Mouse (Mus musculus): ENCODE data around the gene Hoxa10. TPM values are rescaled to one million over a fixed set of nuclear protein-coding genes. Genes with fewer than 3 reads are reported as not detected.

Hoxa10 gene
- polyA plus RNA-seq, 1 experiment: not detected

DNA sequence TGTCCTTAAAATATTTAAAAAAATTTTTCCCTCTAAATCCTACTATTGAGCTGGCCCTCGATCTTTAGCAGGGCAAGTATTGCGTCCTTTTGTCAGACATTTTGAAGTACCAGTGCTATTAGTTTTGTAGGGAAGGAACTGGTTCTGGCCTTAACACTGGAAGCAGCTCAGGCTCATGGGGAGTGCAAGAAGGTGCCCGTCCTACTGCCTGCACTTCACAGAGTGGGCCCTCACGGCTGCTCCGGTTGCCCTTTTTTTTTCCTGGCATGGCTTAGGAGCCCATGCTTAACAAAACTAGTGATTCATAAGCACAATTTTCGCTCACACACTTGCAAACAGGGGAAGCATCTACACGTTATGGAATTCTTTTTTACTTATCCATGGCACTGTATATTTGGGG lies 1.7 kb downstream of the Hoxa10 start:
- no peak for TF ChIP-seq CTCF (IDR thresholded peaks at IDR 0.05; ENCODE audit: extremely low read depth, insufficient read depth, insufficient read length, insufficient replicate concordance)
- TF ChIP-seq POLR2A (IDR thresholded peaks at IDR 0.05; ENCODE audit: low read depth, low read length): no peak
- no peak for DNase-seq (ENCODE audit: low read depth in 1 of 2, low spot score in 2 of 2)
- H3K4me1 ChIP-seq (ENCODE audit: control insufficient read depth, insufficient read depth, insufficient read length): peaks cover 5% of the 10 kb centered on the region; the same call in 1 of the 2 replicates
- 29% methylated on average over 7 of the region's 7 CpGs for WGBS
- H3K4me3 ChIP-seq (ENCODE audit: extremely low read depth, insufficient read depth, insufficient read length): no peak overlapping the region
- peaks cover 45% of the 10 kb centered on the region for H3K27me3 ChIP-seq (ENCODE audit: control insufficient read depth, insufficient read depth, low read length)
- H3K36me3 ChIP-seq (ENCODE audit: control insufficient read depth, insufficient read depth, low read length): no peaks in the 10 kb centered on the region
- H3K27ac ChIP-seq (ENCODE audit: insufficient read depth, low read length): no peak overlapping the region

DNA sequence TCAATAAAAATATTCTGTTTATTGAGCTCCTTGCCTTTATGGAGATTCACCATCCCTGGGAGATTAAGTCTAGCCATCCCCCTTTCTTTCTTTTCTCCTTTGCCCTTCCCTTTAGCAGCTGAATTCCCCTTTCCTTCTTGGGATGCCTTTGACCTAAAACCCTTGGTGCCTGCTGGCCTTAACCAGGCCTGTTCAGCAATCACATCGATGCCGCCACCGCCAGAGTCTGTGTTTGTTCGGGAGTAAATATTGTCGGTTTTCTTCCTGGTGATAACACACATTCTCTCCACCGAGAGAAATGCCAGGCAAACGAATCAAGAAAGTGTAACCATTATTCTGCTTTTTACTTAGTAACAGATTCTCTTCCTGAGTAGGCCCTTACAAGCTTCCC lies 2.5 kb downstream of the Hoxa10 start:
- no peak overlapping the region for H3K27ac ChIP-seq (ENCODE audit: insufficient read depth, low read length)
- H3K27me3 ChIP-seq (ENCODE audit: control insufficient read depth, insufficient read depth, low read length): peaks cover 44% of the 10 kb centered on the region
- H3K36me3 ChIP-seq (ENCODE audit: control insufficient read depth, insufficient read depth, low read length): no peaks in the 10 kb centered on the region
- no peak for DNase-seq (ENCODE audit: low read depth in 1 of 2, low spot score in 2 of 2)
- H3K4me3 ChIP-seq (ENCODE audit: extremely low read depth, insufficient read depth, insufficient read length): no peak overlapping the region
- no peak for TF ChIP-seq POLR2A (IDR thresholded peaks at IDR 0.05; ENCODE audit: low read depth, low read length)
- no peak for TF ChIP-seq CTCF (IDR thresholded peaks at IDR 0.05; ENCODE audit: extremely low read depth, insufficient read depth, insufficient read length, insufficient replicate concordance)
- 49% methylated on average over 7 of the region's 7 CpGs for WGBS
- H3K4me1 ChIP-seq (ENCODE audit: control insufficient read depth, insufficient read depth, insufficient read length): peaks cover 7% of the 10 kb centered on the region; the same call in 1 of the 2 replicates

DNA sequence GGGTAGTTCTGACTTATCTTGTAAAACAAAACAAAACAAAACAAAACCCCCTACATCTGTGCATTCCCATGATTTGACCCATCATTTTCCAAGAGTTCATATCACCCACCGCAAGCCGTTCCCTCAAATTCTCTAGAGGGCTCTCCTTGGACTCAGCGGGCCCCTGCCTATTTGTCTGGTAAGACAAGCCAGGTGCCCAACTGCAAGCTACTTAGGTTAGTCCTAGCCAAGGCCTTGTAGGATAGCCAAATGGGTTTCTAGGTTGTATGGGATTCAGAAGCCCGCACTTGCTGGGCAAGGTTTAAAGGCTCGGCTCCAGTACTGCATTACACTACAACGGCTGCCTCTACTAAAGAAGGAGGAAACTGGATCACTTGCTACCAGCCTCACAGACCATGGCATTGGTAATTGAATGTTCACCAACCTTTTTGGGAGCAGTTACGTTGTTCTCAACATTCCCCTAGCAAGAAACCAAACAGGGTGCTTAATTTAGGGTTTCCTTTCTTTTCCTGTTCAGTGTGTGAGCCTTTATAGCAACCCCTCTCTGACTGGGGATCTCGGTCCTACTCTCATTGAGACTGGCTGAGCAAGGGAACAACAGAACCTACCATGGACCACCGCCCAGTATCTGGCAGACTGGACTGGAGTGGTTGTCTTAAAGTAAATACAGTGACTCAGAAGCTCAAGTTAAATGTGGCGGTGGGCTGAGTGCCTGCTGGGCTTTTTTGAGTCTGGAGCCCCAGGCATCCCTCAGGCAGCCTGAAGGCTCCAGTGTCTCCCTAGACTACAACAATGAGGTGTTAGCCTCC lies 3.1 kb downstream of the Hoxa10 start:
- DNase-seq (ENCODE audit: low read depth in 1 of 2, low spot score in 2 of 2): no peak
- Histone ChIP-seq H3K4me3 (ENCODE audit: extremely low read depth, insufficient read depth, insufficient read length) (no peak overlapping the region), H3K27me3 (ENCODE audit: control insufficient read depth, insufficient read depth, low read length) (peaks cover 49% of the 10 kb centered on the region), H3K4me1 (ENCODE audit: control insufficient read depth, insufficient read depth, insufficient read length) (peaks cover 7% of the 10 kb centered on the region), H3K36me3 (ENCODE audit: control insufficient read depth, insufficient read depth, low read length) (no peaks in the 10 kb centered on the region), H3K27ac (ENCODE audit: insufficient read depth, low read length) (no peak overlapping the region)
- WGBS: 79% methylated on average over 10 of the region's 10 CpGs
- TF ChIP-seq CTCF (IDR thresholded peaks at IDR 0.05; ENCODE audit: extremely low read depth, insufficient read depth, insufficient read length, insufficient replicate concordance) (no peak), POLR2A (IDR thresholded peaks at IDR 0.05; ENCODE audit: low read depth, low read length) (no peak)

DNA sequence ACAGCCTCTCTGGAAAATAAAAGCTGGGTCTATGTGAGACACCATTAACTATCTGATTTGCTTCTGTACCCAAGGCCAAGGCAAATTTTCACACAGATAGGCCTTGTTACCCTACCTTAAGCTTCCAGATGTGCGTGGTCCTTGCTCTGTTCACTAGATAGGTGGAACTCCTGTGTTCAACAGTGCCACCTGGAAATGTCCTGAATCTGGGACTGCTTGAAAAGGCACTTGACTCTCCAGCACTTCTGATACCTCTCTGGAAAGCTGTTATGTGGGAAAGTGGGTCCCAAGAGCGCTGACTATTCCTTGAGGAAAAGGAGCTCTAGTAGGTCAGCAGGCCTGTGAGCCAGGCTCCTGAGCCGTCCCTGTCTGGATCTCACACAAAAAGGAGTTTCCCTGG lies 3.8 kb downstream of the Hoxa10 start:
- Histone ChIP-seq H3K36me3 (ENCODE audit: control insufficient read depth, insufficient read depth, low read length) (no peaks in the 10 kb centered on the region), H3K27ac (ENCODE audit: insufficient read depth, low read length) (no peak overlapping the region), H3K4me3 (ENCODE audit: extremely low read depth, insufficient read depth, insufficient read length) (no peak overlapping the region), H3K27me3 (ENCODE audit: control insufficient read depth, insufficient read depth, low read length) (peaks cover 50% of the 10 kb centered on the region), H3K4me1 (ENCODE audit: control insufficient read depth, insufficient read depth, insufficient read length) (peaks cover 10% of the 10 kb centered on the region)
- TF ChIP-seq CTCF (IDR thresholded peaks at IDR 0.05; ENCODE audit: extremely low read depth, insufficient read depth, insufficient read length, insufficient replicate concordance) (no peak), POLR2A (IDR thresholded peaks at IDR 0.05; ENCODE audit: low read depth, low read length) (no peak)
- DNase-seq (ENCODE audit: low read depth in 1 of 2, low spot score in 2 of 2): no peak
- WGBS: 83% methylated on average over 3 of the region's 3 CpGs

DNA sequence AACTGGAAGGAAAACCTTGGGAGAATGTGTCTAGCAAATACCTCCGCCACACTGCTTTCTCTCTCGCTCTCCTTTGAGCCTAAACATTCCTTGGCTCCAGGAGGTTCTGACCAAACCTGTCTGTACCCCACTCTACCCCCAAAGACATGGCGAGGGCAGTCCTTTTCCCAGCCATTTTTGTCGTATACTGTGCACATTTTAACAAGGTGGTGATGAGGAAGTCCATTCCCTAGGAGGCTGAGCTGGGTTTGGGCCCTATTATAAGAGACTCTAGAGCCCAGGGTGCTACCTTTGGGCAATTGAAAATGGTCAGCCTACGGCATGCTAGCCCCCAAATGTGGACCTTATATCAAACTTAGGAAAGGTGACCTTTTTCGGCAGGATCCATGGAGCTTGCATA lies 4.8 kb downstream of the Hoxa10 start:
- TF ChIP-seq CTCF (IDR thresholded peaks at IDR 0.05; ENCODE audit: extremely low read depth, insufficient read depth, insufficient read length, insufficient replicate concordance) (no peak), POLR2A (IDR thresholded peaks at IDR 0.05; ENCODE audit: low read depth, low read length) (no peak)
- no peak overlapping the region for H3K27ac ChIP-seq (ENCODE audit: insufficient read depth, low read length)
- H3K4me1 ChIP-seq (ENCODE audit: control insufficient read depth, insufficient read depth, insufficient read length): peaks cover 10% of the 10 kb centered on the region
- no peaks in the 10 kb centered on the region for H3K36me3 ChIP-seq (ENCODE audit: control insufficient read depth, insufficient read depth, low read length)
- H3K4me3 ChIP-seq (ENCODE audit: extremely low read depth, insufficient read depth, insufficient read length): no peak overlapping the region
- DNase-seq (ENCODE audit: low read depth in 1 of 2, low spot score in 2 of 2): no peak
- 83% methylated on average over 6 of the region's 6 CpGs for WGBS
- H3K27me3 ChIP-seq (ENCODE audit: control insufficient read depth, insufficient read depth, low read length): peaks cover 46% of the 10 kb centered on the region

DNA sequence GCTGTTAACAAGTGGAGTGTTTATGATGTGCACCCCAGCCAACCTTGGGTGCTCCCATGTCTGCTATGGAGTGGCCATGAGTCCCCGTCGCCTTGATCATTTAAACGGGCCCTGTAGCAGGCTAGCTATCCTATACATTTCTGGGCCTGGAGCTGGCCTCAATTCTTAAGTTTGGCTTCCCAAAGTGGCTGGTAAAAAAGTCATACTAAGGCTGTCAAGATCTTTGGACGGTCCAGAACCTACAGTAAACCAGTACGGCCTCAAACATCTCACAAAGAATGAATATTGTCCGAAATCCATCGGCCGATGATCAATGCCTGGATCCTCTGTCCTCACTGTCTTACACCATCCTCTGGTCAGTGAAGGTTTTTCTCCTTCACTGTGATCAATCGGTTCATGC lies 5.4 kb downstream of the Hoxa10 start:
- no peak for DNase-seq (ENCODE audit: low read depth in 1 of 2, low spot score in 2 of 2)
- no peak for TF ChIP-seq POLR2A (IDR thresholded peaks at IDR 0.05; ENCODE audit: low read depth, low read length)
- peaks cover 46% of the 10 kb centered on the region for H3K27me3 ChIP-seq (ENCODE audit: control insufficient read depth, insufficient read depth, low read length)
- H3K4me3 ChIP-seq (ENCODE audit: extremely low read depth, insufficient read depth, insufficient read length): no peak overlapping the region
- 83% methylated on average over 9 of the region's 9 CpGs for WGBS
- no peaks in the 10 kb centered on the region for H3K36me3 ChIP-seq (ENCODE audit: control insufficient read depth, insufficient read depth, low read length)
- peaks cover 10% of the 10 kb centered on the region for H3K4me1 ChIP-seq (ENCODE audit: control insufficient read depth, insufficient read depth, insufficient read length)
- H3K27ac ChIP-seq (ENCODE audit: insufficient read depth, low read length): no peak overlapping the region

DNA sequence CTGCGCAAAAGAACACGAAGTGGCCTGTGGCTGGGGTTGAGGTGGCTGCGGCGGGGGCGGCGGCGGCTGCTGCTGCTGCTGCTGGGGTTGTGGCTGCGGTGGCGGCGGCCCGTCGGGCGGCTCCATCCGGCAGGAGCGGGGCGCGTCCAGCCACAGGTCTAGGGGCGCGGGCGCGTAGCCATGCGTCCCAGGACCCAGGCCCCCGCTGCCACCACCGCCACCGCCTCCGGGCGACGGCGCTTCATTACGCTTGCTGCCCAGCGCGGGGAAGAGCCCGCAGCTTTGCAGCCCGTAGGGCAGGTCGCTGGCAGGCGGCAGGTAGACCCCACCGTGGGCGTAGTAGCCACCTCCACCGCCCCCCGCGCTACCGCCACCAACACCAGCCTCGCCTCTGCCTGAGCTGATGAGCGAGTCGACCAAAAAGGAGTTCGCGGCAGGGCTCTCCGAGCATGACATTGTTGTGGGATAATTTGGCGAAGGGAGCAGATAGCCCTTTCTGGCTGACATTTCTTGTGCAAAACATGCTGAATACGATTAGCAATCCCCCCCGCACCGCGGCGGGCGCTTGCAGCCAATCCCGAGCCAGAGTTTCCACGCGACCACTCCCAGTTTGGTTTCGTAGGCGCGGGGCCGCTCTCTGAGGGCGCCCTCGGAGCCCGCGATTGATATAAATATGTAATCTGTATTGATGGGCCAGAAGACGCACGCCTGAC lies 6.1 kb downstream of the Hoxa10 start:
- Histone ChIP-seq H3K27me3 (ENCODE audit: control insufficient read depth, insufficient read depth, low read length) (peaks cover 48% of the 10 kb centered on the region), H3K36me3 (ENCODE audit: control insufficient read depth, insufficient read depth, low read length) (no peaks in the 10 kb centered on the region), H3K27ac (ENCODE audit: insufficient read depth, low read length) (no peak overlapping the region), H3K4me3 (ENCODE audit: extremely low read depth, insufficient read depth, insufficient read length) (no peak overlapping the region), H3K4me1 (ENCODE audit: control insufficient read depth, insufficient read depth, insufficient read length) (peaks cover 15% of the 10 kb centered on the region)
- no peak for DNase-seq (ENCODE audit: low read depth in 1 of 2, low spot score in 2 of 2)
- TF ChIP-seq CTCF (IDR thresholded peaks at IDR 0.05; ENCODE audit: extremely low read depth, insufficient read depth, insufficient read length, insufficient replicate concordance) (no peak), POLR2A (IDR thresholded peaks at IDR 0.05; ENCODE audit: low read depth, low read length) (no peak)
- 3% methylated on average over 68 of the region's 68 CpGs for WGBS
